Mouse (Mus musculus): ENCODE measurements around the gene Pnpla7. TPM values are rescaled to one million over a fixed set of nuclear protein-coding genes. Genes with fewer than 3 reads are reported as not detected.

Pnpla7 gene
- polyA plus RNA-seq, 2 experiments from 2014 or later, result 49.3 to 51.3 TPM

GRCm38 (mm10) chr2:25072398-25072797 lies 96.6 kb downstream of the Pnpla7 start:
- no peak for ATAC-seq

DNA sequence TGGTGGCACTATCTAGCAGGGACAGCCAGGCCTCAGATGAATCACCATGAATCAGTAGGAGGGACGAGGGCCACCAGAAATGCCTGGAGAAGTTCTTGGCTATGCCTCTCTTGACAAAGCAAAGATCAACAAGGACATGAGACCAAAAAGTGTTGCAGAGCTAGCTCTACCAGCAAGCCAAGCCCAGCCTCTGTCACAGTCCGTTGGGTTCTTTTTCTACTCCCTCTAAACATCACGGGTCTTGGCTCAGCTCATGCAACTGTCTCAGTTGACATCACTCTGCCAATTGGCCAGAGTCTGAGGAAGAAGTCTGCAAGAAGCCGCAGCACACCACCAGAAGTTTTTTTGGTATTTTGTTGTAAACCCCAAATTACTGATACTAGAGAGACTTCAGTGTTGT lies 99.7 kb downstream of the Pnpla7 start:
- ATAC-seq, result no peak

GRCm38 (mm10) chr2:25078967-25079366 lies 103.1 kb downstream of the Pnpla7 start:
- ATAC-seq, result no peak

GRCm38 (mm10) chr2:25080076-25080475 lies 104.2 kb downstream of the Pnpla7 start, which contains the start of gene Entpd8:
TSS of gene Entpd8 (plus strand) at chr2:25080304.
- no peak for ATAC-seq

DNA sequence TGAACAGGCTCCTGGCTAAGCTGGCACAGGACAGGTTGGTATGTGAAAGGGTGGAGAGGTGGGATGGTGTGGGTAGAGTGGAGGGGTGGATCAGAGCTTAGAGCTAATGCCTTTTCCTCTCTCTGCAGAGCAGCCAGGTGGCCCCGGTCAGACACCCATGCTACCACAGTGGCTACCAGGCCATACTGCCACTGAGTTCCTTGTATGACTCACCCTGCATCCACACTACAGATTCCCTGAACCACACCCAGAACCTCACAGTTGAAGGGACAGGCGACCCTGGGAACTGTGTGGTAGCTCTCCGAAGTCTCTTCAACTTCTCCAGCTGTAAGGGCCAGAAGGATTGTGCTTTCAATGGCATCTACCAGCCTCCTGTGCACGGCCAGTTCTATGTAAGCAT lies 107.9 kb downstream of the Pnpla7 start:
- no peak for ATAC-seq

DNA sequence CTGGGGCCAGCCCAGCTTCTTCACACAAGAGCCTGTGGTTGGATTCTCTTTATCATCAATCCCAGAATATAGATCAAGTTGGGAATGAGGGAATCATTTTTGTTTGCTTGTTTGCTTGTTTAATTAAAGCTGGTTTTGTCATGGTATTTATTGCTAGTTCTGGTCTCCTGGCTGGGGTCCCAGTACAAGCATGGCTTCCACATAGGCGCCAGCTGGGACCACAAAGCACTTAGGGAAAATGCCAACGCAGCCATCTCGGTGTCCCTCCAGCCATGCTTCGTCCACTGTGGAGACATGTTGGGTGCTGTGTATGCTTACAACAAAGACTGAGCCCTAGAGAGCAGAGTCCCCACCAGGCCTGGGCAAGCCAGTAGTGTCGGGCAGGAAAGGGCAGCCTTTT lies 109.7 kb downstream of the Pnpla7 start:
- no peak for ATAC-seq

- ATAC-seq, result no peak
Observed at GRCm38 (mm10) chr2:25087842-25088241, 112.0 kb downstream of the Pnpla7 start.

GRCm38 (mm10) chr2:25088636-25089035 lies 112.8 kb downstream of the Pnpla7 start:
- no peak for ATAC-seq

GRCm38 (mm10) chr2:25094785-25095108 lies 118.9 kb downstream of the Pnpla7 start:
- ATAC-seq, result no peak

GRCm38 (mm10) chr2:25095109-25095850 lies 119.4 kb downstream of the Pnpla7 start, which contains the start of gene Noxa1:
TSS of gene Noxa1 (minus strand) at chr2:25095149.
- ATAC-seq, result peak; percentile 87

GRCm38 (mm10) chr2:25098005-25098615 lies 122.3 kb downstream of the Pnpla7 start:
- no peak for ATAC-seq

DNA sequence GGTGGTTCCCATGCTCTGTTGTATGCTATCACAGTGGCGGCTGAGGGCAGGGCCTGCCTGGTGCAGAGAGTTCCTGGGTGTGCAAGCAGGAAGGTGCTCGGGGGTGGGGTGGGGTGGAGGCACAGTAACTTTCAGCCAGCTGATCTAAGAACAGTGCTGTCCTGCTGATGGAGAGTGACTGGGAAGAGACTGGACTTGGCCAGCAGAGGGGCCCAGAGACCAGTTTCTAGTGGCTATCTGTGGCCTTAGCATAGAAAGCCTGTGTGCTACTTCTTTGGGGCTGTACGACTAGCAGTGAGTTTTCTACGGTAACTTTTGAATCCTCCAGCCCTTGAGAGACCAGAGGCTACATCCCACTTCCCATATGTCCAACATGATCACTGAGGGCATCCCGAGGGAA lies 123.1 kb downstream of the Pnpla7 start:
- ATAC-seq, result no peak

DNA sequence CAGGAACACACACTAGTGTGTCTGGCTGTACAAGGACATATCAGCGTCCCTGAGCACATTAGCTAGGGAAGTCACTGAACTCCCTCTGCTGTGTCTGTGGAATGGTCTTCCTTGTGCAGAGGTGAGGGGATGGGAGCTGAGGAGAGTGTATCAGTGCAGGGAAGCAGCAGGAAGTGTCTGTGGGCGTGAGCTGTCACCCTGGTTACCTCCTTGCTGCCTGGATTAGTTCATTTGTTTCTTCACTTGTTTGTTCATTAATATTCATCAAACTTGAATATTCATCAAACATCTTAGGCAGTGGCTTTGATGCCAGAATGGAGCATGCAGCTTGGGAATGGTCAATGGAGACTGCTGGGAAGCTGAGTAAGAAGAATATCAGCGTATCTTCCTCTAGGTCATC lies 123.9 kb downstream of the Pnpla7 start:
- ATAC-seq, result no peak

Other genes starting within 250 kb of the Pnpla7 start
- gene Cacna1b, start 212.9 kb upstream of the Pnpla7 start, polyA plus RNA-seq (2017; shearing (Covaris generic)), result under 1 TPM in 1 of 2 experiments, not detected in 1; 0.45 TPM
- 10 to 100 TPM; 35.7 to 45.4 TPM for gene Ehmt1, start 56.4 kb upstream of the Pnpla7 start, polyA plus RNA-seq (2017; shearing (Covaris generic))
- gene Arrdc1, start 40.8 kb upstream of the Pnpla7 start, polyA plus RNA-seq (2017; shearing (Covaris generic)), result 100 to 1,000 TPM; 191 to 208 TPM
- 1 to 10 TPM; 1.3 to 1.8 TPM for gene Zmynd19, start 26.2 kb upstream of the Pnpla7 start, polyA plus RNA-seq (2017; shearing (Covaris generic))
- 10 to 100 TPM; 30.0 to 32.2 TPM for gene Dph7, start 13.6 kb upstream of the Pnpla7 start, polyA plus RNA-seq (2017; shearing (Covaris generic))
- 100 to 1,000 TPM; 102 to 124 TPM for gene Mrpl41, start 935 bp upstream of the Pnpla7 start, polyA plus RNA-seq (2017; shearing (Covaris generic))
- 10 to 100 TPM; 11.1 to 11.2 TPM for gene Nsmf, start 78.3 kb downstream of the Pnpla7 start, polyA plus RNA-seq (2017; shearing (Covaris generic))
- gene Entpd8, start 104.3 kb downstream of the Pnpla7 start, polyA plus RNA-seq (2017; shearing (Covaris generic)), result not detected
- 1 to 10 TPM; 1.6 to 1.9 TPM for gene Noxa1, start 119.1 kb downstream of the Pnpla7 start, polyA plus RNA-seq (2017; shearing (Covaris generic))
- gene Nrarp, start 204.7 kb downstream of the Pnpla7 start, polyA plus RNA-seq (2017; shearing (Covaris generic)), result 1 to 10 TPM in 1 of 2 experiments, under 1 TPM in 1; 0.61 to 1.2 TPM
- gene Tor4a, start 220.9 kb downstream of the Pnpla7 start, polyA plus RNA-seq (2017; shearing (Covaris generic)), result 10 to 100 TPM; 51.4 to 89.5 TPM
- gene Nelfb, start 235.5 kb downstream of the Pnpla7 start, polyA plus RNA-seq (2017; shearing (Covaris generic)), result 10 to 100 TPM; 41.1 to 49.1 TPM
- not detected for gene Stpg3, start 238.6 kb downstream of the Pnpla7 start, polyA plus RNA-seq (2017; shearing (Covaris generic))
- not detected for gene Fam166a, start 242.7 kb downstream of the Pnpla7 start, polyA plus RNA-seq (2017; shearing (Covaris generic))
- 100 to 1,000 TPM; 110 to 150 TPM for gene Tubb4b, start 248.7 kb downstream of the Pnpla7 start, polyA plus RNA-seq (2017; shearing (Covaris generic))